Mouse (Mus musculus) kidney, postnatal 4 days (tissue): ENCODE data around the gene Maea.
A peak's percentile ranks its signal among the peaks of the same experiment; 100 is the strongest.

ENCODE experiments used
- DNase-seq, 2 experiments: peaks; one replicate each; pipeline ENCODE4 v3.0.0; 2021; ENCODE audit warnings: mixed read lengths in 2 of 2

Gene Maea

GRCm38 (mm10) chr5:33363263-33363662 is 28.0 kb downstream of the Maea start:
- DNase-seq: no peak

GRCm38 (mm10) chr5:33368651-33369050 is 33.3 kb downstream of the Maea start:
- no peak for DNase-seq

GRCm38 (mm10) chr5:33371137-33371536 is 35.8 kb downstream of the Maea start:
- DNase-seq: peak; percentile 18 to 42

GRCm38 (mm10) chr5:33371668-33372067 is 36.4 kb downstream of the Maea start:
- DNase-seq: no peak

GRCm38 (mm10) chr5:33372331-33373038 is 37.2 kb downstream of the Maea start:
- no peak for DNase-seq

GRCm38 (mm10) chr5:33377176-33377575 is 41.9 kb downstream of the Maea start:
- DNase-seq: peak in 1 of 2 experiments; percentile 12

- peak in 1 of 2 experiments; percentile 48 for DNase-seq
Measured at GRCm38 (mm10) chr5:33377801-33378301, 42.5 kb downstream of the Maea start.

- DNase-seq: peak; percentile 100
Measured at GRCm38 (mm10) chr5:33378302-33378854, 43.1 kb downstream of the Maea start, which contains the start of gene Uvssa. TSS of gene Uvssa (plus strand) at chr5:33378549.

GRCm38 (mm10) chr5:33387550-33387949 is 52.2 kb downstream of the Maea start:
- DNase-seq: no peak

GRCm38 (mm10) chr5:33393803-33394202 is 58.5 kb downstream of the Maea start:
- DNase-seq: peak; percentile 87 to 89

GRCm38 (mm10) chr5:33395693-33396092 is 60.4 kb downstream of the Maea start:
- no peak for DNase-seq

- DNase-seq: no peak
Measured at GRCm38 (mm10) chr5:33396828-33397227, 61.5 kb downstream of the Maea start.

- no peak for DNase-seq
Measured at GRCm38 (mm10) chr5:33400819-33401218, 65.5 kb downstream of the Maea start.

- DNase-seq: no peak
Measured at GRCm38 (mm10) chr5:33420313-33420712, 85.0 kb downstream of the Maea start.
